Mouse (Mus musculus) embryonic facial prominence, embryonic 10.5 days (tissue): ENCODE measurements around the gene Isyna1. TPM values are rescaled to one million over a fixed set of nuclear protein-coding genes. Genes with fewer than 3 reads are reported as not detected.
"Not testable (repeated sequence)": the region's sequence is repeated elsewhere in the genome, so short reads cannot be mapped to it uniquely, and the experiment has no call there.

Experiments
- DNase-seq: peaks from one replicate; pipeline ENCODE4 v3.0.0-alpha.2; 2017; ENCODE audit warnings: low spot score
- H3K27ac ChIP-seq: fragments of 300-500 bp; sonication (generic); replicated peaks from 2 replicates; pipeline ENCODE4 v1.5.1; 2016; ENCODE audit warnings: mild to moderate bottlenecking
- H3K27me3 ChIP-seq: fragments of 300-500 bp; sonication (generic); replicated peaks from 2 replicates; pipeline ENCODE4 v1.6.1; 2016; ENCODE audit warnings: low read depth, mild to moderate bottlenecking; ENCODE audit not compliant: poor library complexity, severe bottlenecking
- H3K36me3 ChIP-seq: fragments of 300-500 bp; sonication (generic); replicated peaks from 2 replicates; pipeline ENCODE4 v1.6.1; 2016; ENCODE audit warnings: mild to moderate bottlenecking, moderate library complexity
- H3K4me1 ChIP-seq: fragments of 300-500 bp; sonication (generic); 2 replicates; pipeline ENCODE4 v1.6.1; 2016
- H3K4me3 ChIP-seq: fragments of 300-500 bp; sonication (generic); 2 replicates; pipeline ENCODE4 v1.5.1; 2016; ENCODE audit warnings: mild to moderate bottlenecking, moderate library complexity
- H3K9me3 ChIP-seq: fragments of 300-500 bp; sonication (generic); 2 replicates; pipeline ENCODE4 v1.6.1; 2016; ENCODE audit warnings: mild to moderate bottlenecking
- WGBS: fragments of 180-500 bp; shearing (Covaris S2); methylation state at CpG from one replicate; pipeline ENCODE4 v1.1.7; 2016; 5-methylcytosine and 5-hydroxymethylcytosine counted together
- polyA plus RNA-seq: library from polyadenylated mRNA; unstranded; fragments of >200 nt; fragmentation: Nextera tagmentation; extraction: Ambion mirVana; gene quantifications from 2 replicates; pipeline ENCODE4 v1.2.1, GENCODE M21; 2016

Isyna1 gene
- polyA plus RNA-seq, 1 experiment from 2014 or later: 187 TPM

- no peaks in the 10 kb centered on the region for H3K9me3 ChIP-seq
- H3K36me3 ChIP-seq: peaks cover 98% of the 10 kb centered on the region
- DNase-seq: no peak
- H3K4me3 ChIP-seq: no peak overlapping the region
- no peaks in the 10 kb centered on the region for H3K27me3 ChIP-seq
- H3K4me1 ChIP-seq: 0 out of 2 replicates have a peak, but pooled peaks cover 4% of the 10 kb centered on the region
- 91% methylated on average over 9 of the region's 9 CpGs for WGBS
- H3K27ac ChIP-seq: no peak overlapping the region
Observed at GRCm38 (mm10) chr8:70584606-70585257, 9.4 kb upstream of the Isyna1 start.

DNA sequence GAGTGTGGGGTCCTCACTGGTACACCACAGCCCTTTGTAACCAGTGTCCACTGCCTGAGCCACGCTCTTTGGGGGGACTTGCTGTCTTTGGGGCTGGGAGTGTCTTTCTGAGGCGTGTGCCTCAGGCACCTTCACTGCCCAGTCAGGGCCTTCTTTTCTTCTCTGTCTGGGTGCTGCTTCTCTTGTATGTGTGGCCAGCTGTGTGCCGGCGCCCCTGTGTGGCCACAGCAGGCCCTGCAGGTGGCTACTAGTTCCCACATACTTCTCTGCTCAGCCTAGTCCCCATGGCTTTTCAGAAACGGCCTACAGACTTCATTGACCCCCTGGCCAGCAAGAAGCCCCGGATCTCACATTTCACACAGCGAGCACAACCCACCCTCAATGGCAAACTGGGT lies 8.9 kb upstream of the Isyna1 start:
- peak; percentile 62 for DNase-seq
- Histone ChIP-seq H3K9me3 (no peaks in the 10 kb centered on the region), H3K27ac (no peak overlapping the region), H3K4me1 (0 out of 2 replicates have a peak, but pooled peaks cover 4% of the 10 kb centered on the region), H3K4me3 (no peak overlapping the region), H3K27me3 (no peaks in the 10 kb centered on the region), H3K36me3 (peaks cover 99% of the 10 kb centered on the region)
- 42% methylated on average over 7 of the region's 7 CpGs for WGBS

GRCm38 (mm10) chr8:70587955-70588354 lies 6.2 kb upstream of the Isyna1 start:
- 93% methylated on average over 4 of the region's 4 CpGs for WGBS
- not testable (repeated sequence) for H3K9me3 ChIP-seq, H3K27ac ChIP-seq, H3K27me3 ChIP-seq, DNase-seq, H3K4me1 ChIP-seq, H3K4me3 ChIP-seq
- peaks cover 93% of the 10 kb centered on the region for H3K36me3 ChIP-seq

GRCm38 (mm10) chr8:70591569-70591968 lies 2.6 kb upstream of the Isyna1 start:
- DNase-seq: no peak
- Histone ChIP-seq H3K27ac (no peak overlapping the region), H3K4me3 (0 out of 2 replicates have a peak overlapping the region, but pooled peaks have one; percentile 14), H3K9me3 (no peaks in the 10 kb centered on the region), H3K27me3 (peaks cover 15% of the 10 kb centered on the region), H3K36me3 (peaks cover 72% of the 10 kb centered on the region), H3K4me1 (peaks cover 40% of the 10 kb centered on the region)
- WGBS: 89% methylated on average over 12 of the region's 12 CpGs

DNA sequence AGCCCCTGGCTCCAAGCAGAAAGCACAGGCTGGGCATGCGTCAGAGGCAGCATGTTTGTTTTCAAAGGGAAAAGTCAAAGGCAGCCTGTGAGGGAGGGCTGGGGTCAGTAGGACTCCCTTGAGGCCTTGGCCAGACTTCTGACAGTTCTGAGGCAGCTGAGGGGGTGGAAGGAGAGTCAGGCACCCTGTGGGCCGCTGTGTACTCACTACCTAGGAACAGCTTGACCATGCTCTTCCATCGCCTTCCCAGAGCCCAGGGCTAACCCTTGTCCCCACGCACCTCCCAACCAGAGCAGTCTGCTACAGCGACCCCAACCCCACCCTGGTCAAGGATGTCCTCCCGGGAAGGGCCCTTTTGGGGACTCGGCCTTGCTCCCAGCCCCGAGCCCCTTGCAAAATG lies 1.0 kb upstream of the Isyna1 start:
- H3K9me3 ChIP-seq: no peaks in the 10 kb centered on the region
- DNase-seq: no peak
- peak overlapping the region; percentile 85 for H3K4me3 ChIP-seq
- H3K4me1 ChIP-seq: peaks cover 56% of the 10 kb centered on the region
- peak overlapping the region; percentile 86 for H3K27ac ChIP-seq
- H3K36me3 ChIP-seq: peaks cover 72% of the 10 kb centered on the region
- peaks cover 30% of the 10 kb centered on the region for H3K27me3 ChIP-seq
- WGBS: 51% methylated on average over 8 of the region's 8 CpGs

- peak; percentile 69 for DNase-seq
- WGBS: 12% methylated on average over 82 of the region's 82 CpGs
- Histone ChIP-seq H3K4me3 (peak overlapping the region; percentile 85), H3K27ac (peak overlapping the region; percentile 86), H3K27me3 (peaks cover 40% of the 10 kb centered on the region), H3K9me3 (no peaks in the 10 kb centered on the region), H3K4me1 (peaks cover 73% of the 10 kb centered on the region), H3K36me3 (peaks cover 68% of the 10 kb centered on the region)
Observed at GRCm38 (mm10) chr8:70594621-70595564, 720 bp downstream of the Isyna1 start.

DNA sequence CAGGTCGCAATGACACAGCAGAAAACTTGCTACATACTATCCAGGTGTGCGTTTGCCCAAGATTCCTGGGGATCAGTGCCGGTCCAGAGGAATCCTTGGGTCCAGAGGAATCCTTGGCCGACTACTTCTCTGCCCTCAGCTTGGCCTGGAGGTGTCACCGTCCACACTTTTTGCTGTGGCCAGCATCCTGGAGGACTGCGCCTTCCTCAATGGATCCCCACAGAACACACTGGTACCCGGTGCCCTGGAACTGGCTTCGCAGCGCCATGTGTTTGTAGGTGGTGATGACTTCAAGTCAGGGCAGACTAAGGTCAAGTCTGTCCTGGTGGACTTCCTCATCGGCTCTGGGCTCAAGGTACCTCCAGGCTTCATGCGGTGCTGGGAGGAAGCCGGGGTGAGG lies 1.6 kb downstream of the Isyna1 start:
- H3K4me3 ChIP-seq: peak overlapping the region; percentile 85
- DNase-seq: no peak
- H3K4me1 ChIP-seq: peaks cover 82% of the 10 kb centered on the region
- no peaks in the 10 kb centered on the region for H3K9me3 ChIP-seq
- peaks cover 40% of the 10 kb centered on the region for H3K27me3 ChIP-seq
- H3K36me3 ChIP-seq: peaks cover 62% of the 10 kb centered on the region
- H3K27ac ChIP-seq: no peak overlapping the region
- WGBS: 94% methylated on average over 12 of the region's 12 CpGs

GRCm38 (mm10) chr8:70596216-70596615 lies 2.0 kb downstream of the Isyna1 start:
- 94% methylated on average over 18 of the region's 18 CpGs for WGBS
- Histone ChIP-seq H3K27me3 (peaks cover 40% of the 10 kb centered on the region), H3K4me3 (peak overlapping the region; percentile 85; the same call in 1 of the 2 replicates), H3K4me1 (peaks cover 86% of the 10 kb centered on the region), H3K36me3 (peaks cover 59% of the 10 kb centered on the region), H3K27ac (no peak overlapping the region), H3K9me3 (no peaks in the 10 kb centered on the region)
- DNase-seq: no peak

GRCm38 (mm10) chr8:70596775-70597416 lies 2.7 kb downstream of the Isyna1 start:
- Histone ChIP-seq H3K27me3 (peaks cover 40% of the 10 kb centered on the region), H3K36me3 (peaks cover 55% of the 10 kb centered on the region), H3K4me1 (peaks cover 93% of the 10 kb centered on the region), H3K27ac (no peak overlapping the region; the same call in 1 of the 2 replicates), H3K4me3 (peak overlapping the region; percentile 85), H3K9me3 (0 out of 2 replicates have a peak, but pooled peaks cover 3% of the 10 kb centered on the region)
- WGBS: 82% methylated on average over 17 of the region's 17 CpGs
- DNase-seq: peak; percentile 48

- DNase-seq: peak; percentile 50
- H3K9me3 ChIP-seq: peaks cover 7% of the 10 kb centered on the region; the same call in 1 of the 2 replicates
- peaks cover 92% of the 10 kb centered on the region for H3K4me1 ChIP-seq
- peak overlapping the region; percentile 64 for H3K4me3 ChIP-seq
- H3K27ac ChIP-seq: peak overlapping the region; percentile 81
- peaks cover 40% of the 10 kb centered on the region for H3K27me3 ChIP-seq
- peaks cover 57% of the 10 kb centered on the region for H3K36me3 ChIP-seq
- WGBS: 8% methylated on average over 68 of the region's 68 CpGs
Observed at GRCm38 (mm10) chr8:70597417-70598272, 3.5 kb downstream of the Isyna1 start.

GRCm38 (mm10) chr8:70598283-70598682 lies 4.1 kb downstream of the Isyna1 start:
- H3K4me1 ChIP-seq: peaks cover 86% of the 10 kb centered on the region
- peak overlapping the region; percentile 64 for H3K4me3 ChIP-seq
- H3K36me3 ChIP-seq: peaks cover 63% of the 10 kb centered on the region
- WGBS: 1% methylated on average over 29 of the region's 29 CpGs
- peaks cover 40% of the 10 kb centered on the region for H3K27me3 ChIP-seq
- H3K27ac ChIP-seq: peak overlapping the region; percentile 81
- H3K9me3 ChIP-seq: peaks cover 11% of the 10 kb centered on the region; the same call in 1 of the 2 replicates
- peak; percentile 90 for DNase-seq
